Mouse (Mus musculus) embryonic facial prominence, embryonic 15.5 days (tissue): ENCODE data around the gene Pdap1. TPM values are rescaled to one million over a fixed set of nuclear protein-coding genes. Genes with fewer than 3 reads are reported as not detected.

ENCODE experiments used
- ATAC-seq: fragments of 200-750 bp; cut with Nextera tagmentation; 2 replicates; pipeline ENCODE4 v1.8.0; 2017; ENCODE audit warnings: low read depth, moderate TSS enrichment; ENCODE audit not compliant: insufficient number of reproducible peaks, low FRiP score, low TSS enrichment
- H3K27ac ChIP-seq: fragments of 300-500 bp; sonication (generic); replicated peaks from 2 replicates; pipeline ENCODE4 v1.5.1; 2015; ENCODE audit warnings: mild to moderate bottlenecking, inconsistent platforms
- H3K27me3 ChIP-seq: fragments of 300-500 bp; sonication (generic); 2 replicates; pipeline ENCODE4 v1.6.1; 2015; ENCODE audit warnings: inconsistent platforms
- H3K36me3 ChIP-seq: fragments of 300-500 bp; sonication (generic); 2 replicates; pipeline ENCODE4 v1.6.1; 2015; ENCODE audit warnings: mild to moderate bottlenecking, inconsistent platforms
- H3K4me1 ChIP-seq: fragments of 300-500 bp; sonication (generic); 2 replicates; pipeline ENCODE4 v1.6.1; 2015; ENCODE audit warnings: inconsistent platforms
- H3K4me2 ChIP-seq: fragments of 300-500 bp; sonication (generic); replicated peaks from 2 replicates; pipeline ENCODE4 v1.6.1; 2015; ENCODE audit warnings: mild to moderate bottlenecking, inconsistent platforms
- H3K4me3 ChIP-seq: fragments of 300-500 bp; sonication (generic); replicated peaks from 2 replicates; pipeline ENCODE4 v1.5.1; 2015; ENCODE audit warnings: mild to moderate bottlenecking, inconsistent platforms
- H3K9ac ChIP-seq: fragments of 300-500 bp; sonication (generic); 2 replicates; pipeline ENCODE4 v1.6.1; 2015; ENCODE audit warnings: inconsistent platforms
- H3K9me3 ChIP-seq: fragments of 300-500 bp; sonication (generic); replicated peaks from 2 replicates; pipeline ENCODE4 v1.6.1; 2016; ENCODE audit warnings: inconsistent platforms
- whole genome bisulfite sequencing: fragments of 180-500 bp; shearing (Covaris S2); methylation state at CpG from one replicate; pipeline ENCODE4 v1.1.7; 2015; 5-methylcytosine and 5-hydroxymethylcytosine counted together
- polyA plus RNA-seq: library from polyadenylated mRNA; unstranded; fragments of >200 nt; fragmentation: Nextera tagmentation; extraction: Ambion mirVana; gene quantifications from 2 replicates; pipeline ENCODE4 v1.2.1, GENCODE M21; 2015

Pdap1 gene
- polyA plus RNA-seq, 1 experiment from 2014 or later = 93.7 TPM

GRCm38 (mm10) chr5:145118461-145118860, 21.6 kb downstream of the Pdap1 start:
- 86% methylated on average over 5 of the region's 5 CpGs for WGBS
- peaks cover 9% of the 10 kb centered on the region; the same call in 1 of the 2 replicates for H3K36me3 ChIP-seq
- no peaks in the 10 kb centered on the region for H3K27me3 ChIP-seq
- H3K4me2 ChIP-seq = no peak overlapping the region
- no peak overlapping the region for H3K4me3 ChIP-seq
- H3K9ac ChIP-seq = no peak overlapping the region
- H3K4me1 ChIP-seq = peaks cover 40% of the 10 kb centered on the region
- no peak overlapping the region for H3K27ac ChIP-seq
- no peak for ATAC-seq
- H3K9me3 ChIP-seq = no peaks in the 10 kb centered on the region

- no peaks in the 10 kb centered on the region for H3K27me3 ChIP-seq
- no peaks in the 10 kb centered on the region for H3K9me3 ChIP-seq
- no peak for ATAC-seq
- H3K4me3 ChIP-seq = no peak overlapping the region
- no peak overlapping the region for H3K4me2 ChIP-seq
- H3K36me3 ChIP-seq = peaks cover 4% of the 10 kb centered on the region; the same call in 1 of the 2 replicates
- WGBS = 51% methylated on average over 6 of the region's 6 CpGs
- no peak overlapping the region for H3K9ac ChIP-seq
- H3K4me1 ChIP-seq = peaks cover 40% of the 10 kb centered on the region
- no peak overlapping the region for H3K27ac ChIP-seq
Observed at GRCm38 (mm10) chr5:145118005-145118404, 22.0 kb downstream of the Pdap1 start.

- H3K4me3 ChIP-seq = 0 out of 2 replicates have a peak overlapping the region, but pooled peaks have one; percentile 3
- H3K27me3 ChIP-seq = no peaks in the 10 kb centered on the region
- peak overlapping the region; percentile 21; the same call in 1 of the 2 replicates for H3K4me2 ChIP-seq
- H3K4me1 ChIP-seq = peaks cover 40% of the 10 kb centered on the region
- 48% methylated on average over 10 of the region's 10 CpGs for WGBS
- H3K36me3 ChIP-seq = no peaks in the 10 kb centered on the region
- H3K9me3 ChIP-seq = no peaks in the 10 kb centered on the region
- H3K27ac ChIP-seq = peak overlapping the region; percentile 78
- no peak overlapping the region for H3K9ac ChIP-seq
- no peak for ATAC-seq
Observed at GRCm38 (mm10) chr5:145116916-145117315, 23.1 kb downstream of the Pdap1 start.

- peaks cover 39% of the 10 kb centered on the region for H3K4me1 ChIP-seq
- no peaks in the 10 kb centered on the region for H3K27me3 ChIP-seq
- H3K9ac ChIP-seq = no peak overlapping the region
- H3K4me3 ChIP-seq = 0 out of 2 replicates have a peak overlapping the region, but pooled peaks have one; percentile 3
- peak; percentile 31; the same call in 1 of the 2 replicates for ATAC-seq
- H3K36me3 ChIP-seq = no peaks in the 10 kb centered on the region
- peak overlapping the region; percentile 78 for H3K27ac ChIP-seq
- H3K4me2 ChIP-seq = peak overlapping the region; percentile 21; the same call in 1 of the 2 replicates
- 25% methylated on average over 4 of the region's 4 CpGs for WGBS
- no peaks in the 10 kb centered on the region for H3K9me3 ChIP-seq
Observed at GRCm38 (mm10) chr5:145116316-145116715, 23.7 kb downstream of the Pdap1 start.

- H3K36me3 ChIP-seq = 0 out of 2 replicates have a peak, but pooled peaks cover 5% of the 10 kb centered on the region
- 0 out of 2 replicates have a peak overlapping the region, but pooled peaks have one; percentile 1 for H3K4me2 ChIP-seq
- peak overlapping the region; percentile 78 for H3K27ac ChIP-seq
- no peak for ATAC-seq
- no peaks in the 10 kb centered on the region for H3K9me3 ChIP-seq
- 84% methylated on average over 5 of the region's 5 CpGs for WGBS
- no peak overlapping the region for H3K4me3 ChIP-seq
- no peak overlapping the region for H3K9ac ChIP-seq
- no peaks in the 10 kb centered on the region for H3K27me3 ChIP-seq
- peaks cover 33% of the 10 kb centered on the region for H3K4me1 ChIP-seq
Observed at GRCm38 (mm10) chr5:145115736-145116135, 24.3 kb downstream of the Pdap1 start.

GRCm38 (mm10) chr5:145114606-145115473, 25.2 kb downstream of the Pdap1 start:
- H3K9me3 ChIP-seq = no peaks in the 10 kb centered on the region
- peaks cover 27% of the 10 kb centered on the region for H3K4me1 ChIP-seq
- H3K4me2 ChIP-seq = peak overlapping the region; percentile 73
- peak; percentile 21; the same call in 1 of the 2 replicates for ATAC-seq
- peaks cover 14% of the 10 kb centered on the region for H3K36me3 ChIP-seq
- H3K4me3 ChIP-seq = peak overlapping the region; percentile 58
- H3K27me3 ChIP-seq = no peaks in the 10 kb centered on the region
- 16% methylated on average over 35 of the region's 40 CpGs for WGBS
- peak overlapping the region; percentile 44; the same call in 1 of the 2 replicates for H3K27ac ChIP-seq
- peak overlapping the region; percentile 31 for H3K9ac ChIP-seq

- peaks cover 27% of the 10 kb centered on the region for H3K4me1 ChIP-seq
- WGBS = under 1% methylated on average over 45 of the region's 53 CpGs
- H3K9me3 ChIP-seq = no peaks in the 10 kb centered on the region
- peak; percentile 59 for ATAC-seq
- no peaks in the 10 kb centered on the region for H3K27me3 ChIP-seq
- peaks cover 21% of the 10 kb centered on the region for H3K36me3 ChIP-seq
- peak within 1 kb of the TSS; percentile 44; the same call in 1 of the 2 replicates for H3K27ac ChIP-seq
- peak within 1 kb of the TSS; percentile 58 for H3K4me3 ChIP-seq
- peak within 1 kb of the TSS; percentile 31 for H3K9ac ChIP-seq
- peak within 1 kb of the TSS; percentile 73 for H3K4me2 ChIP-seq
Observed at GRCm38 (mm10) chr5:145114071-145114605, 25.9 kb downstream of the Pdap1 start, which contains the start of gene Arpc1b. Gene Arpc1b (plus strand): TSS chr5:145114215.

- peak overlapping the region; percentile 73 for H3K4me2 ChIP-seq
- 38% methylated on average over 2 of the region's 2 CpGs for WGBS
- peaks cover 26% of the 10 kb centered on the region for H3K36me3 ChIP-seq
- H3K4me3 ChIP-seq = peak overlapping the region; percentile 58
- no peak overlapping the region for H3K9ac ChIP-seq
- H3K4me1 ChIP-seq = peaks cover 27% of the 10 kb centered on the region
- ATAC-seq = no peak
- H3K9me3 ChIP-seq = no peaks in the 10 kb centered on the region
- H3K27ac ChIP-seq = 0 out of 2 replicates have a peak overlapping the region, but pooled peaks have one; percentile 7
- no peaks in the 10 kb centered on the region for H3K27me3 ChIP-seq
Observed at GRCm38 (mm10) chr5:145113416-145113815, 26.6 kb downstream of the Pdap1 start.

GRCm38 (mm10) chr5:145112566-145112965, 27.5 kb downstream of the Pdap1 start:
- Histone ChIP-seq H3K27me3 (no peaks in the 10 kb centered on the region), H3K9me3 (no peaks in the 10 kb centered on the region), H3K4me1 (peaks cover 24% of the 10 kb centered on the region), H3K4me2 (no peak overlapping the region), H3K36me3 (peaks cover 34% of the 10 kb centered on the region), H3K27ac (no peak overlapping the region), H3K9ac (no peak overlapping the region), H3K4me3 (no peak overlapping the region)
- no peak for ATAC-seq
- WGBS = 71% methylated on average over 8 of the region's 8 CpGs

- H3K27ac ChIP-seq = no peak overlapping the region
- peaks cover 14% of the 10 kb centered on the region for H3K4me1 ChIP-seq
- peaks cover 56% of the 10 kb centered on the region for H3K36me3 ChIP-seq
- no peak overlapping the region for H3K4me2 ChIP-seq
- no peak overlapping the region for H3K4me3 ChIP-seq
- ATAC-seq = no peak
- no peaks in the 10 kb centered on the region for H3K27me3 ChIP-seq
- no peaks in the 10 kb centered on the region for H3K9me3 ChIP-seq
- WGBS = 77% methylated on average over 6 of the region's 6 CpGs
- H3K9ac ChIP-seq = no peak overlapping the region
Observed at GRCm38 (mm10) chr5:145110401-145110800, 29.6 kb downstream of the Pdap1 start.

GRCm38 (mm10) chr5:145105694-145106275, 34.3 kb downstream of the Pdap1 start:
- H3K9ac ChIP-seq = no peak overlapping the region
- no peak overlapping the region for H3K4me3 ChIP-seq
- H3K4me2 ChIP-seq = no peak overlapping the region
- ATAC-seq = no peak
- WGBS = 84% methylated on average over 9 of the region's 9 CpGs
- H3K36me3 ChIP-seq = peaks cover 90% of the 10 kb centered on the region
- no peaks in the 10 kb centered on the region for H3K27me3 ChIP-seq
- H3K27ac ChIP-seq = no peak overlapping the region
- no peaks in the 10 kb centered on the region for H3K9me3 ChIP-seq
- no peaks in the 10 kb centered on the region for H3K4me1 ChIP-seq
